Mouse (Mus musculus) ES-Bruce4 (cell line): Measurements from ENCODE around the gene Gfra1. TPM values are rescaled to one million over a fixed set of nuclear protein-coding genes. Genes with fewer than 3 reads are reported as not detected.

Experiments used
- H3K27ac ChIP-seq: 2 replicates; pipeline ENCODE4 v1.5.1; 2012; ENCODE audit warnings: low read length, inconsistent platforms; ENCODE audit not compliant: insufficient read depth
- H3K27me3 ChIP-seq: 2 replicates; pipeline ENCODE4 v1.6.1; 2012; ENCODE audit warnings: mild to moderate bottlenecking, low read length, inconsistent platforms; ENCODE audit not compliant: control insufficient read depth, poor library complexity, insufficient read depth, severe bottlenecking
- H3K36me3 ChIP-seq: 2 replicates; pipeline ENCODE4 v1.6.1; 2012; ENCODE audit warnings: inconsistent platforms, mild to moderate bottlenecking, low read length, moderate library complexity; ENCODE audit not compliant: control insufficient read depth, poor library complexity, insufficient read depth, severe bottlenecking
- H3K4me1 ChIP-seq: one replicate; pipeline ENCODE4 v1.8.1; 2011; ENCODE audit warnings: low read length; ENCODE audit not compliant: control insufficient read depth, insufficient read depth
- H3K4me3 ChIP-seq: 2 replicates; pipeline ENCODE4 v1.5.1; 2011; ENCODE audit warnings: low read depth, mild to moderate bottlenecking, low read length
- H3K9ac ChIP-seq: 2 replicates; pipeline ENCODE4 v1.6.1; 2012; ENCODE audit warnings: low read depth, mild to moderate bottlenecking, inconsistent platforms; ENCODE audit not compliant: poor library complexity, severe bottlenecking
- H3K9me3 ChIP-seq: replicated peaks from 2 replicates; pipeline ENCODE4 v1.6.1; 2012; ENCODE audit warnings: mild to moderate bottlenecking, low read length, inconsistent platforms; ENCODE audit not compliant: control insufficient read depth, poor library complexity, insufficient read depth, severe bottlenecking
- CTCF ChIP-seq: IDR thresholded peaks from one replicate; pipeline ENCODE4 v1.8.1; 2011; ENCODE audit warnings: low read depth, low read length
- EP300 ChIP-seq: IDR thresholded peaks from 2 replicates; pipeline ENCODE4 v1.6.1; 2011; ENCODE audit warnings: low read depth, low read length; ENCODE audit not compliant: insufficient read depth
- POLR2A ChIP-seq: IDR thresholded peaks from one replicate; pipeline ENCODE4 v1.8.1; 2011; ENCODE audit warnings: low read length; ENCODE audit not compliant: insufficient read depth
- polyA plus RNA-seq: library from polyadenylated mRNA; stranded (reverse); fragments of >200 nt; gene quantifications from 2 replicates; pipeline ENCODE4 v1.2.4, GENCODE M21; 2011; ENCODE audit warnings: low read depth; ENCODE audit not compliant: missing spikeins, insufficient read depth, insufficient read length

Gfra1 gene
- polyA plus RNA-seq, 1 experiment, result 0.58 TPM

- no peaks in the 10 kb centered on the region; the same call in 1 of the 2 replicates for H3K9me3 ChIP-seq
- H3K4me3 ChIP-seq, result no peak overlapping the region
- H3K9ac ChIP-seq, result no peak overlapping the region
- H3K27me3 ChIP-seq, result no peaks in the 10 kb centered on the region
- no peaks in the 10 kb centered on the region for H3K4me1 ChIP-seq
- H3K27ac ChIP-seq, result no peak overlapping the region
- H3K36me3 ChIP-seq, result no peaks in the 10 kb centered on the region
- TF ChIP-seq EP300, result no peak
- no peak for TF ChIP-seq CTCF
- TF ChIP-seq POLR2A, result no peak
These were observed 145.1 kb downstream of the Gfra1 start for GRCm38 (mm10) chr19:58310334-58311315.

GRCm38 (mm10) chr19:58309620-58310275 is 146.0 kb downstream of the Gfra1 start:
- Histone ChIP-seq H3K4me1 (no peaks in the 10 kb centered on the region), H3K27ac (no peak overlapping the region), H3K9me3 (no peaks in the 10 kb centered on the region; the same call in 1 of the 2 replicates), H3K9ac (no peak overlapping the region), H3K27me3 (no peaks in the 10 kb centered on the region), H3K36me3 (no peaks in the 10 kb centered on the region), H3K4me3 (no peak overlapping the region)
- TF ChIP-seq EP300, result no peak
- TF ChIP-seq CTCF, result no peak
- TF ChIP-seq POLR2A, result no peak

GRCm38 (mm10) chr19:58301105-58301504 is 154.6 kb downstream of the Gfra1 start:
- Histone ChIP-seq H3K9ac (no peak overlapping the region), H3K36me3 (no peaks in the 10 kb centered on the region), H3K4me1 (no peaks in the 10 kb centered on the region), H3K27me3 (no peaks in the 10 kb centered on the region), H3K4me3 (no peak overlapping the region), H3K27ac (no peak overlapping the region), H3K9me3 (no peaks in the 10 kb centered on the region)
- TF ChIP-seq POLR2A, result no peak
- TF ChIP-seq CTCF, result no peak
- no peak for TF ChIP-seq EP300

GRCm38 (mm10) chr19:58297926-58298325 is 157.8 kb downstream of the Gfra1 start:
- H3K9me3 ChIP-seq, result no peaks in the 10 kb centered on the region
- TF ChIP-seq CTCF, result no peak
- no peak for TF ChIP-seq EP300
- TF ChIP-seq POLR2A, result no peak
- H3K4me3 ChIP-seq, result no peak overlapping the region
- H3K36me3 ChIP-seq, result no peaks in the 10 kb centered on the region
- H3K9ac ChIP-seq, result no peak overlapping the region
- H3K27ac ChIP-seq, result no peak overlapping the region
- no peaks in the 10 kb centered on the region for H3K4me1 ChIP-seq
- no peaks in the 10 kb centered on the region for H3K27me3 ChIP-seq

GRCm38 (mm10) chr19:58296842-58297190 is 158.9 kb downstream of the Gfra1 start:
- Histone ChIP-seq H3K9me3 (no peaks in the 10 kb centered on the region), H3K27ac (no peak overlapping the region), H3K27me3 (no peaks in the 10 kb centered on the region), H3K9ac (no peak overlapping the region), H3K4me3 (no peak overlapping the region), H3K4me1 (no peaks in the 10 kb centered on the region), H3K36me3 (no peaks in the 10 kb centered on the region)
- no peak for TF ChIP-seq POLR2A
- TF ChIP-seq CTCF, result no peak
- no peak for TF ChIP-seq EP300
